Mouse (Mus musculus) E14TG2a.4 (cell line): ENCODE measurements around the gene Gm26602.
"Not testable (repeated sequence)": the region's sequence is repeated elsewhere in the genome, so short reads cannot be mapped to it uniquely, and the experiment has no call there.

Experiments
- H3K27me3 ChIP-seq: 2 replicates; pipeline ENCODE4 v1.6.1; 2014; ENCODE audit warnings: low read length, control low read depth; ENCODE audit not compliant: insufficient read depth
- H3K36me3 ChIP-seq: 2 replicates; pipeline ENCODE4 v1.6.1; 2014; ENCODE audit warnings: low read length, control low read depth; ENCODE audit not compliant: insufficient read depth
- H3K4me1 ChIP-seq: replicated peaks from 2 replicates; pipeline ENCODE4 v1.6.1; 2014; ENCODE audit warnings: low read depth, low read length, control low read depth
- H3K4me3 ChIP-seq: replicated peaks from 2 replicates; pipeline ENCODE4 v1.5.1; 2014; ENCODE audit warnings: mild to moderate bottlenecking, low read length
- H3K9me3 ChIP-seq: 2 replicates; pipeline ENCODE4 v1.6.1; 2014; ENCODE audit warnings: low read length, control low read depth
- CTCF ChIP-seq: conservative IDR thresholded peaks from 2 replicates; pipeline ENCODE4 v1.5.1; 2014; ENCODE audit warnings: low read length
- NANOG ChIP-seq: IDR thresholded peaks from 2 replicates; pipeline ENCODE4 v1.6.1; 2014; ENCODE audit warnings: borderline replicate concordance, low read length, mixed read lengths
- POU5F1 ChIP-seq: IDR thresholded peaks from 2 replicates; pipeline ENCODE4 v1.6.1; 2014; ENCODE audit warnings: low read length, borderline replicate concordance

Gene Gm26602

DNA sequence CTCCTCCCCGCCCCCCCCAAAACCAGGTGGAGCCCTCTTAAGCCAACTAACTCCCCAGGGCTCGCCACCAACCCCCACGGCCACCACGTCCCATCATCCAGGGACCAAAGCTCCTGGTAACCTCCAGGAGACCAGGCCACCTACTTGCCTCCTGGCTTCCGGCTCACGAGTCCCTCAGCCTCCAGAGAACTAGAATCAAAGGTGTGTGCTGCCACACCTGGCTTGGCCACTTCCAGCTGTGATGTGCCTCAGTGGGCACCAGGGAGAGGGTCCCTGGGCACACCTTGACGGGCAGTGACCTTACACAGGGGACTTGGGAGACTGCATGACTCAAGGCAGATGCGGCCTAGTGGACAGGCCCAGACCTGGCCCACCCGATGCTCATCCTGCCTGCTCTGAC lies 45.0 kb downstream of the Gm26602 start:
- Histone ChIP-seq H3K36me3 (peaks cover 6% of the 10 kb centered on the region), H3K9me3 (no peaks in the 10 kb centered on the region), H3K27me3 (no peaks in the 10 kb centered on the region), H3K4me3 (0 out of 2 replicates have a peak overlapping the region, but pooled peaks have one; percentile 7), H3K4me1 (peaks cover 45% of the 10 kb centered on the region)
- TF ChIP-seq CTCF = no peak

DNA sequence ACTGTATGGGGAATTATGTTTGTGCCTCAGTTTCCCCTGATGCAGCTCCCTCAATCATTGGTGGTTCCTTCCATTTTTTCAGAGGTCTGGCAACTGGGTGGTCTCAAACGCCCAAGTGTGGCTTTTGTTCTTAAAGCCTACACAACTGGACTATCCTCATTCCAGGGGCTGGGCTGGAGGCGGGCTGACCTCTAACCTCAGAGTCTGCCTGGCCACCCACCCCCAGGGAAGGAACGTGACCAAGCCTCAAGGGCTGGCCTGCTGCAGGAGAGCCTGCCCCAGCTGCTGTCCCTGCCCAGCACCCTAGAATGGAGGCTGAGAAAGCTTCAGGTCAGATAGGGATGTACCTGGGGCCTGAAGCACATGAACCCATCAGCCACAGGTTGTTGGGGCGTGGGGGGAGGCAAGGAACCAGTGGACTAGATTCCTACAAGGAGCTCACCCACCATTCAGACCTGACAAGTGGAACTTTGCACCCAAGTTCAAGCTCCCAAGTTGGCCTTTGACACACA lies 46.0 kb downstream of the Gm26602 start:
- no peak overlapping the region for H3K4me3 ChIP-seq
- H3K36me3 ChIP-seq = peaks cover 10% of the 10 kb centered on the region
- H3K9me3 ChIP-seq = no peaks in the 10 kb centered on the region
- TF ChIP-seq POU5F1 = no peak
- TF ChIP-seq CTCF = no peak
- no peak for TF ChIP-seq NANOG
- peaks cover 45% of the 10 kb centered on the region for H3K4me1 ChIP-seq
- H3K27me3 ChIP-seq = no peaks in the 10 kb centered on the region

DNA sequence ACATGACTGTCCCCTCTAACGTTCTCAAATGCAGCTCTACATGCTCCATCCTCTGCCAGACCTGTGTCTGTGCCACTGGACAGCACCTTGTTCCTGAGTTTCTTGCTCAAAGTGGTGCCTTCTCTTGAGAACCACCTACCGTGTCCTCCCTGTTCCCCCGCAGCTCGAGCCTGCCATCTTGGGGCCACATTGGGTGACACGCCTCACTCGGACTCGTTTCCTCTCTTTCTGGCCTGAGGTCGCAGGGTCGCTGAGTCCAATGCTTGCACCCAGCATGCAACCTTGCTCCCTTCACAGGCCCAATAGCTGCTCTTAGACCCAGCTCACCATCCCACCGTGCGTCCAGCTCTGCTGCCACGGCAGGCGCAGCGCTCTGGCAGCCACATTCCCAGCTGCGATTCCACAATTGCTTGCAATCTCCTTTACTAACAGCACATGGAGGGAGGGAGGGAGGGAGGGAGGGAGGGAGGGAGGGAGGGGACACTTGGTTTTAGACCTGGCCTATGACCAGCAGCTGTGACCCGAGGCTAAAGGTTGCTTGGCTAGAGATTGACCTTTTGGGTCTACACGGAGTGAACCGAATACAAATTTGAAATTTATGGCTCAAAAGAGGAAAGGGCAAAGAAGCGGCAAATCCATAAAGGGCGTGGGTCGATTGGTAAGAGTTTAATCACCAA lies 47.6 kb downstream of the Gm26602 start:
- TF ChIP-seq CTCF (peak; percentile 66), POU5F1 (no peak)
- peaks cover 26% of the 10 kb centered on the region for H3K36me3 ChIP-seq
- no peak overlapping the region for H3K4me3 ChIP-seq
- no peaks in the 10 kb centered on the region for H3K27me3 ChIP-seq
- peaks cover 58% of the 10 kb centered on the region for H3K4me1 ChIP-seq
- no peaks in the 10 kb centered on the region for H3K9me3 ChIP-seq

DNA sequence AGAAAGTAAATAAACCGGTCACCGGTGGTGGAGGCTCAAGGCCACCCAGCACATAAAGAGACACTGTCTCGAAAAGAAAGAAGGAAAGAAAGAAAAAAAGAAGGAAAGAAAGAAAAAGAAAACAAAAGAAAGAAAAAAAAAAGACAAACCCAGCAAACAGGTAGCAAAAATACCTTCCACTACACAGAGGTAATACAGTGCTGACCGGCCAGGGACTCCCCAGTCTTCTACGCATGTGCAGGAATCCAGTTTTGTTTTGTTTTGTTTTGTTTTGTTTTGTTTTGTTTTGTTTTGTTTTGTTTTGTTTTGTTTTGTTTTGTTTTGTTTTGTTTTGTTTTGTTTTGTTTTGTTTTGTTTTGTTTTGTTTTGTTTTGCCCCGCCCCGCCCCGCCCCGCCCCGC lies 48.8 kb downstream of the Gm26602 start:
- H3K4me3 ChIP-seq, H3K27me3 ChIP-seq, H3K9me3 ChIP-seq: not testable (repeated sequence)
- H3K36me3 ChIP-seq = peaks cover 37% of the 10 kb centered on the region
- H3K4me1 ChIP-seq = peaks cover 66% of the 10 kb centered on the region

DNA sequence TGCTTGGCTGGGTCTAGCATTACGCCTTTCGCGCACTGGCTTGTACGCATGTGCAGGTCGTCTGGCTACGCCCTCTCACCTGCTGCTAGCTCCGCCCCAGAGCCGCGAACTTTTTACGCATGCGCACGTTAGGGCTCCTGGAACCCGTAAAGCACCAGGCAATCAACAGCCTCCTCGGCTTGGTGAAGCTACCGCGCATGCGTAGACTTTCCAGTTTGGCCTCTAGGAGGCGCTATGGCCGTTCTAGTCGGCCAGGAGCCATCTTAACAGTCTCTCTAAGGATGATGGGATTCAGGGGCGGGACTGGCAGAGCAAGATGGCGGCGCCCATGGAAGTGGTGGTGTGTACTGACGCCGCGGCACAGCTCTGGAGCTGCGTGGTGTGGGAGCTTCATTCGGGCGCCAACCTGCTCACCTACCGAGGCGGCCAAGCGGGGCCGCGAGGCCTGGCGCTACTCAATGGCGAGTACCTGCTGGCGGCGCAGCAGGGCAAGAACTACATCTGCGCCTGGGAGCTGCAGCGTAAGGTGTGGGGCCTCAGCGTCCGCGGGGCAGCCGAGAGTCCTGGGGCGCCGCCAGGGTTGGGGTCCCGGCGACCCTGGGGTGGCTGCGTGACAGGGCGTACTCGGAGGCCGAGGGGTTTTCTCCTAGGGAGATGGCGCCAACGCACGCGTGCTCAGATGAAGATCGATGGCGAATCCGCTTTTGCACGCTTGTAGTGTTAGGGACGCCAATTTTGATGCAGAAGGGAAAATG lies 49.4 kb downstream of the Gm26602 start, which contains the start of gene Wdr18:
Gene Wdr18, plus strand, starts transcription at position 306 of the 755 bp plus-strand sequence.
- H3K36me3 ChIP-seq = peaks cover 44% of the 10 kb centered on the region
- peak within 1 kb of the TSS; percentile 100 for H3K4me3 ChIP-seq
- TF ChIP-seq NANOG (no peak), POU5F1 (no peak), CTCF (peak; percentile 78)
- no peaks in the 10 kb centered on the region for H3K9me3 ChIP-seq
- peaks cover 71% of the 10 kb centered on the region for H3K4me1 ChIP-seq
- H3K27me3 ChIP-seq = no peaks in the 10 kb centered on the region
